Mouse (Mus musculus) midbrain, embryonic 10.5 days (tissue): ENCODE measurements around the gene Plekhh3. TPM values are rescaled to one million over a fixed set of nuclear protein-coding genes. Genes with fewer than 3 reads are reported as not detected.
"Not testable (repeated sequence)": the region's sequence is repeated elsewhere in the genome, so short reads cannot be mapped to it uniquely, and the experiment has no call there.

Source experiments
- DNase-seq: peaks from one replicate; pipeline ENCODE4 v3.0.0-alpha.2; 2017; ENCODE audit warnings: low spot score
- H3K27ac ChIP-seq: fragments of 300-500 bp; sonication (generic); replicated peaks from 2 replicates; pipeline ENCODE4 v1.5.1; 2016; ENCODE audit warnings: mild to moderate bottlenecking
- H3K27me3 ChIP-seq: fragments of 300-500 bp; sonication (generic); 2 replicates; pipeline ENCODE4 v1.6.1; 2016; ENCODE audit warnings: low read depth, mild to moderate bottlenecking; ENCODE audit not compliant: poor library complexity, severe bottlenecking
- H3K36me3 ChIP-seq: fragments of 300-500 bp; sonication (generic); 2 replicates; pipeline ENCODE4 v1.6.1; 2016; ENCODE audit warnings: mild to moderate bottlenecking, moderate library complexity
- H3K4me1 ChIP-seq: fragments of 300-500 bp; sonication (generic); 2 replicates; pipeline ENCODE4 v1.6.1; 2016
- H3K4me3 ChIP-seq: fragments of 300-500 bp; sonication (generic); 2 replicates; pipeline ENCODE4 v1.5.1; 2016; ENCODE audit warnings: mild to moderate bottlenecking, moderate library complexity
- H3K9me3 ChIP-seq: fragments of 300-500 bp; sonication (generic); replicated peaks from 2 replicates; pipeline ENCODE4 v1.6.1; 2016; ENCODE audit warnings: mild to moderate bottlenecking
- WGBS: fragments of 180-500 bp; shearing (Covaris S2); methylation state at CpG from one replicate; pipeline ENCODE4 v1.1.7; 2016; 5-methylcytosine and 5-hydroxymethylcytosine counted together
- polyA plus RNA-seq: library from polyadenylated mRNA; unstranded; fragments of >200 nt; fragmentation: Nextera tagmentation; extraction: Ambion mirVana; gene quantifications from 2 replicates; pipeline ENCODE4 v1.2.1, GENCODE M21; 2016

The Plekhh3 gene
- polyA plus RNA-seq, 1 experiment from 2014 or later, result 4.5 TPM

DNA sequence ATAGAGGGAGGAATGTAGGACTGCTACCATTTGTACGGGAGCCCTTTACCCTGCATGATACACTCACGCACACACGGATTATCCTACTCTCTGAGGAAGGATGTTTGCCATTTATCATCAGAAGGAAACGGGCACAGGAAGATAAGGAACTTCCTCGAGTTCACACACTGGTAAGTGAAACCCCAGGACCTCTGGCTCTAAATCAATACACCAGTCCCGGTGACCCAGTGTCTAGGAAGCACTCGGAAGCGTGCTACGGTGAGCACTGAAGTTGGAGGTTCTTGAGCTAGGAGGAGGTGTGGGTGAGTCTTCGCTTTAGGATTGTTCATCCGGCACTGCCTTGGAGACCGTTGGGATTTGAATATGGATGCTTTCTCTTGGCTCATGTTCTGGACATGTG, 38.1 kb downstream of the Plekhh3 start:
- H3K27me3 ChIP-seq, result no peaks in the 10 kb centered on the region
- H3K4me1 ChIP-seq, result no peaks in the 10 kb centered on the region
- no peaks in the 10 kb centered on the region for H3K36me3 ChIP-seq
- H3K4me3 ChIP-seq, result no peak overlapping the region
- H3K9me3 ChIP-seq, result peaks cover 4% of the 10 kb centered on the region; the same call in 1 of the 2 replicates
- DNase-seq, result no peak
- H3K27ac ChIP-seq, result no peak overlapping the region
- WGBS, result 88% methylated on average over 12 of the region's 12 CpGs

DNA sequence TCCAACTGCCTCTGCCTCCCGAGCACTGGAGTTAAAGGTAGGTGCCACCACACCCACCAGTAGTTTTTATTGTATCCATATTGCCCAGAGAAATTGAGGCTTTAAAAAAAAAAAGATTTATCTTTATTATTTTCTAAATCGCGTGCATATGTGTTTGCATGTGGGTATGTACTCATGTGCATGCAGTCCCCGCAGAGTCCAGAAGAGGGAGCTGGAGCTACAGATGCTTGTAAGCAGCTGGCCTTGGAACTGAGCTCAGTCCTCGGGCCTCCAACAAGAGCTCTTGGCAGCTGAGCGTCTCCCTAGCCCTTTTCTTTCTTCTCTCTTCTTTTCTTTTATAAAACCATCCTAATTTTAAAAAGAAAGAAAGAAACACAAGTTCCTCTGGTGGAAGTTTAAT, 39.5 kb downstream of the Plekhh3 start:
- Histone ChIP-seq H3K9me3 (peaks cover 11% of the 10 kb centered on the region; the same call in 1 of the 2 replicates), H3K27me3 (no peaks in the 10 kb centered on the region), H3K27ac (no peak overlapping the region), H3K4me3 (no peak overlapping the region), H3K36me3 (peaks cover 8% of the 10 kb centered on the region), H3K4me1 (no peaks in the 10 kb centered on the region)
- DNase-seq, result no peak
- WGBS, result 91% methylated on average over 6 of the region's 6 CpGs

DNA sequence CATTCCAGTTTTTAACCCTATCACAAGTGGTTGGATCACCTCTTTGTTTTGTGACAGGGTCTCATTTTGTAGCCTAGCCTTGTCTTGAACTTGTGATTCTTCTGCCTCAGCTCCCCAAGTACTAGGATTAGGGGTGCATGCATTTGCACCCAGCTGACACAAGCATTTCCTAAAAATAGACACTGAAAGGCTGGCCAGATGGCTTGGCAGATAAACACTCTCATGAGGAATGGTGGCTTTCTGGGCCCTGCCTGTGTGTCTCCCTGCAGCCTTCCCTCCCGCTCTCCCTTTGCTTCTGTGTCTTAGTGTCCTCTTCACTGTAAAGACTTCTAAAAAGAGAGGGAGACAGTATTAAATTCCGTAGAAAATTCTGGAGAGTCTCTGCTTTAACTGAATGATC, 40.0 kb downstream of the Plekhh3 start:
- 96% methylated on average over 2 of the region's 2 CpGs for WGBS
- peaks cover 14% of the 10 kb centered on the region for H3K36me3 ChIP-seq
- no peak overlapping the region for H3K27ac ChIP-seq
- no peak for DNase-seq
- no peaks in the 10 kb centered on the region for H3K4me1 ChIP-seq
- H3K27me3 ChIP-seq, result no peaks in the 10 kb centered on the region
- no peak overlapping the region for H3K4me3 ChIP-seq
- peaks cover 14% of the 10 kb centered on the region; the same call in 1 of the 2 replicates for H3K9me3 ChIP-seq

DNA sequence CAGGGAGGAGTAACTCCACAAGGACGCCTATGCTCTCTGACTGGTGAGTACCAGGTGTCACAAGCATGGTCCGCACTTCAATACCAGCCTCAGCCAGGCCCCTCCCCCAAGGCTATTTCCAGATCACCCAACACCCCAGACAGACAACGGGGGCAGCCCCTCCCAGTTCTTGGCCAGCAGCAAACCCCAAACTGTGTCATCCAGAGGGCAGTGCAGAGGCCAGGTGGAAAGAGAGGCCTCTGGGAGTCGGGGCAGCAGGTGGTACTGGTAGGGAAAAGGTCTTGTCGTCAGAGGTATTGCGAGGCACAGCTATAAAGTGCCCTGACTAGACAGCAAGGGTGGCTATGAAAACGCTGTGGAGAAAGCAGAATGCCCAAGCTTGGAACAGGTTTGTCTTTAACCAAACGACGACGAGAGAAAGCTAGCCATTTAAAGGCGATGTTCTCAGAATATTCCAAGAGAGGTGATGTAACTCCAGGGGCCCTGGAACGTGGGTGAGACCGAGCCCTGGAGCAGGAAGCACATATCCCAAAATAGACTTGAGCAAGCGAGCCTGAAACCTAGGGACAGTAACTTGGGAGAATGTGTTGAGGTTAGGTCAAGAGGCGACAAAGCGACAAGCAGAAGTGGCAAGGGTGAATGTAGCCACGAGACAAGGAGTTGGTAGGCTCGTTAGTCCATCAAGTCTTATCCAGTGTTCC, 40.9 kb downstream of the Plekhh3 start:
- Histone ChIP-seq H3K4me3 (no peak overlapping the region), H3K4me1 (no peaks in the 10 kb centered on the region), H3K27me3 (no peaks in the 10 kb centered on the region), H3K36me3 (peaks cover 23% of the 10 kb centered on the region), H3K9me3 (peaks cover 14% of the 10 kb centered on the region; the same call in 1 of the 2 replicates), H3K27ac (no peak overlapping the region)
- no peak for DNase-seq
- 58% methylated on average over 18 of the region's 18 CpGs for WGBS

DNA sequence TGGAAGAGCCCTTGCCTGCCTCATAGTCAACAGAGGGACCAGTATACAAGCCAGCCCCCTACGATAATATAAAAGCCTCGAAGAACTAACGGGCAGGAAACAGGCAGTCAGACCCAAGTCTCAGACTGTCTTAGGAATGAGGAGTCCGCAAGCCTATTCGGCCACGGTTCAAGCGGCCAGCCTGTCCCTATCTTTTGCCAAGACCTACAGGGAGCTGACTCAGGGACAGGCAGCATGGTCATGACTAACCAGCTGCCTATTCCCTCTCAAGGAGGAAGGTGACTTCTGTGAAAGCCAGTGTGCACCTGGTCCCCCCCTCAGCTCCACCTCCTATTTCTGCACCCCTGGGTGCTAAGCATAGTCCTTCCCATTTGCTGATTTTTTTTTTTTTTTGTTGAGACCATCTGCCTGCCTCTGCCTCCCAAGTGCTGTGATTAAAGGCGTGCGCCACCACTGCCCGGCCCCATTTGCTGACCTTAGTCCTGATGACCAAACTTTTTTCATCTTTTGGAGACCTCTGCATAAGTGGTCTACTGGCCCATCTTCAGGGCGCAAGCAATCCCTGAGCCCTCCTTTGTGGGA, 42.1 kb downstream of the Plekhh3 start:
- peaks cover 14% of the 10 kb centered on the region; the same call in 1 of the 2 replicates for H3K9me3 ChIP-seq
- 84% methylated on average over 11 of the region's 11 CpGs for WGBS
- H3K4me3 ChIP-seq, result no peak overlapping the region
- H3K36me3 ChIP-seq, result peaks cover 34% of the 10 kb centered on the region
- no peak for DNase-seq
- no peak overlapping the region for H3K27ac ChIP-seq
- H3K27me3 ChIP-seq, result no peaks in the 10 kb centered on the region
- H3K4me1 ChIP-seq, result no peaks in the 10 kb centered on the region

DNA sequence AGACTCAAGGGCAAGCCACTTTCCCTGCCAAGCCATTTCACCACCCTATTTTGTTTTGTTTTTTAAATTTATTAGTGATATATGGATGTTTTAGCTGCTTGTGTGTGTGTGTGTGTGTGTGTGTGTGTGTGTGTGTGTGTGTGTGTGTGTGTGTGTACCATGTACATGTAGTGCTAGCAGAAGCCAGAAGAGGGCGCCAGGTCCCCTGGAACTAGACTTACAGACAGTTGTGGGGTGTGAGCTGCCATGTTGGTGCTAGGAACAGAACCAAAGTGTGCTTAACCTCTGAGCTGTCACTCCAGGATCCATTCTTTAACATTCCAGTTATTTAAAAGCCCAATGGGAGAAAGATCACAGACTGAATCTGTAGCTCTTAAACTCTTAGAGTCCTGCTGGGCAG, 44.1 kb downstream of the Plekhh3 start:
- no peaks in the 10 kb centered on the region for H3K27me3 ChIP-seq
- no peak overlapping the region for H3K27ac ChIP-seq
- no peaks in the 10 kb centered on the region for H3K4me1 ChIP-seq
- H3K9me3 ChIP-seq, result peaks cover 14% of the 10 kb centered on the region; the same call in 1 of the 2 replicates
- H3K36me3 ChIP-seq, result peaks cover 54% of the 10 kb centered on the region
- H3K4me3 ChIP-seq, result no peak overlapping the region
- DNase-seq, result no peak
- 95% methylated on average over 1 of the region's 1 CpGs for WGBS

DNA sequence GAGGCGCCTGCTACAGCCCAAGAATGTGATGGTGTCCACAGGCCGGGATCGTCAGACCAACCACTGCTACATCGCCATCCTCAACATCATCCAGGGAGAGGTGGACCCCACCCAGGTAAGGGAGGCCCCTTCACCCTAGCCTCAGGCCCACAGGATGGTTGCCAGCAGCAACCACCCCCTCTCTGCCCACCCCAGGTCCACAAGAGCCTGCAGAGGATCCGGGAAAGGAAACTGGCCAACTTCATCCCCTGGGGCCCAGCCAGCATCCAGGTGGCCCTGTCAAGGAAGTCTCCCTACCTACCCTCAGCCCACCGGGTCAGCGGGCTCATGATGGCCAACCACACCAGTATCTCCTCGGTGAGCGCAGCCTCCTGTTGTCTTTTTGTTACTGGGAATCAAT, 46.1 kb downstream of the Plekhh3 start:
- H3K36me3 ChIP-seq, result peaks cover 62% of the 10 kb centered on the region

DNA sequence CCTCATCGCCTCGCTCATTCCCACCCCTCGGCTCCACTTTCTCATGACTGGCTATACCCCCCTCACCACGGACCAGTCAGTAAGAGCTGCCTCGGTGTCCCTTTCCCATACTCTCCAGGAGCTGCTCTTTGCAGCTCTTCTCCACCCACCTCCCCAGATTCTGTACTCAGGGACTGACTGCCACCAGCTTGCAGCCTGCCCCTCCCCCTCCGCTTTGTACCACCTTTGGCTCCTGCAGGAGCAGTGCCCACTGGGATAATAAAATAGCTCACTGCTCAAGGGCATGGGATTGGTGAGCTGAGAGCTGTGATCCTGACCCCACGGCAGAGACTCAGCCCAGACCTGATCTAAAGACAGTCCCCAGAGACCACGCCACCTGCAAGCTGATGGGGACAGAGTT, 46.7 kb downstream of the Plekhh3 start:
- Histone ChIP-seq H3K4me1 (peaks cover 15% of the 10 kb centered on the region), H3K36me3 (peaks cover 62% of the 10 kb centered on the region), H3K9me3 (peaks cover 10% of the 10 kb centered on the region; the same call in 1 of the 2 replicates)
- DNase-seq, H3K27me3 ChIP-seq, H3K27ac ChIP-seq, H3K4me3 ChIP-seq: not testable (repeated sequence)
- 98% methylated on average over 8 of the region's 8 CpGs for WGBS

More for the DNA sequence above, 46.1 kb downstream of the Plekhh3 start:
- Histone ChIP-seq H3K4me1 (peaks cover 15% of the 10 kb centered on the region), H3K9me3 (peaks cover 10% of the 10 kb centered on the region; the same call in 1 of the 2 replicates)
- not testable (repeated sequence) for H3K4me3 ChIP-seq, H3K27me3 ChIP-seq, H3K27ac ChIP-seq, DNase-seq
- WGBS, result 94% methylated on average over 9 of the region's 9 CpGs

DNA sequence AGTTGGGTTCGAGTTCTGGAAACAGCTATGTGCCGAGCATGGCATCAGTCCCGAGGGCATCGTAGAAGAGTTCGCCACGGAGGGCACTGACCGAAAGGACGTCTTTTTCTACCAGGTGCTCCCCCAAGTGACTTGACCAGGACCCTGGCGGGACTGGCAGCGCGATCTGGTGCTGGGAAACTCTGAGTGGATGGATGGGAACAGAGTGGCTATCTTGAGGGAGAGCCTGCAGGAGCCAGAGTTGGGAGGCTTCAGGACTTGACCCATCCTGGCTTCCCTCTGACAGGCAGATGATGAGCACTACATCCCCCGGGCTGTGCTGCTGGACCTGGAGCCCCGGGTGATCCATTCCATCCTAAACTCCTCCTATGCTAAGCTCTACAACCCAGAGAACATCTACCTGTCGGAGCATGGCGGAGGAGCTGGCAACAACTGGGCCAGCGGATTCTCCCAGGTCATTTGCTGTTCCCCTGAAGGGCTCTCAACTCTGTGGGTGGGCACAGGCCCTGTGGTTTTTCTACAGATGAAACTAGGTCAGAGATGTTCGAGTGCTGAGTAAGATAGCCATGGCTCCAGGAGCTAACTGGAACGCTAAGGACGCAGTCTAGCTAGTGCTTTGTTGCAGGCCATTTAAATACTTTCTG, 50.5 kb downstream of the Plekhh3 start:
- DNase-seq, result no peak
- peak overlapping the region; percentile 95 for H3K27ac ChIP-seq
- H3K27me3 ChIP-seq, result no peaks in the 10 kb centered on the region
- WGBS, result 31% methylated on average over 19 of the region's 19 CpGs
- H3K36me3 ChIP-seq, result peaks cover 56% of the 10 kb centered on the region
- H3K4me3 ChIP-seq, result peak overlapping the region; percentile 96
- H3K9me3 ChIP-seq, result no peaks in the 10 kb centered on the region
- H3K4me1 ChIP-seq, result peaks cover 38% of the 10 kb centered on the region

DNA sequence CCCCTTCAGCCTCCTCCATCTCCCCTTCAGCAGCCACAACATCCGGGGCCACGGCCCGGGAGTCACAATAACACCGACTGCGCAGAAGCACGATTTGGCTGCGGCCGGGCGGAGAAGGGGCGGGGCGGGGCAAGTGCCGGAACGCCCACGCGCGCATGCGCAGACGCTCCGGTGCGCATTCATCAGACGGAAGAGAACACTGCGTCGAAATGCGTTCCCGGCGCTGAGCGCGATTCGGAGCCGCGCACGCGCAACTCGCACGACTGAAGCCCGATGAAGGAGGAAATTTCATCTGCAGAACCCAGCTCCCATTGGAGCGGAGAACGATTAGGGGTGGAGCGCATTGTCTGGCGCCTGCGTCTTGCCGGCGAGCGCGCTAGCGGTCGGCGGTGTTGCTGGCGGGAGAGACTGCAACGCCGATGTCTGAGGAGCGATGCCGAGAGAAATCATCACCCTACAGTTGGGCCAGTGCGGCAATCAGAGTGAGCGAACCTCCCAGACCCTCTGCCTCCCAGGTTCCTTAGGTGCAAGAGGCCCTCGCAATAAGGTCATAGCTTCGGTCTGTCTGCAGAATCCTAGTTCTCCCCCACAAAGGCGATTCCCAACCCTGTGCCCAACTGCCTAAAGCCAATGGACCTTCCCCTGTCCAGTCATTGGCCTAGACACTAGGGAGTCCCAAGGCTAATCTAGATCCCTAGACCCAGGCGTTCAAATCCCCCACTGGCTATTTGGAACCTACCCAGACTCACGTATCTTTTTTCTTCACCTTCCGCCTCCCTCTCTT, 51.2 kb downstream of the Plekhh3 start, which contains the start of the genes Retreg3 and Tubg1:
Retreg3 (minus strand) TSS at position 133 of the 784 bp plus-strand sequence.
Tubg1 (plus strand) TSS at position 178 of the 784 bp plus-strand sequence.
- H3K27me3 ChIP-seq, result no peaks in the 10 kb centered on the region
- H3K36me3 ChIP-seq, result peaks cover 50% of the 10 kb centered on the region
- DNase-seq, result peak; percentile 100
- peaks cover 40% of the 10 kb centered on the region for H3K4me1 ChIP-seq
- WGBS, result under 1% methylated on average over 61 of the region's 61 CpGs
- peak within 1 kb of the TSS; percentile 96 for H3K4me3 ChIP-seq
- peak within 1 kb of the TSS; percentile 95 for H3K27ac ChIP-seq
- H3K9me3 ChIP-seq, result no peaks in the 10 kb centered on the region

DNA sequence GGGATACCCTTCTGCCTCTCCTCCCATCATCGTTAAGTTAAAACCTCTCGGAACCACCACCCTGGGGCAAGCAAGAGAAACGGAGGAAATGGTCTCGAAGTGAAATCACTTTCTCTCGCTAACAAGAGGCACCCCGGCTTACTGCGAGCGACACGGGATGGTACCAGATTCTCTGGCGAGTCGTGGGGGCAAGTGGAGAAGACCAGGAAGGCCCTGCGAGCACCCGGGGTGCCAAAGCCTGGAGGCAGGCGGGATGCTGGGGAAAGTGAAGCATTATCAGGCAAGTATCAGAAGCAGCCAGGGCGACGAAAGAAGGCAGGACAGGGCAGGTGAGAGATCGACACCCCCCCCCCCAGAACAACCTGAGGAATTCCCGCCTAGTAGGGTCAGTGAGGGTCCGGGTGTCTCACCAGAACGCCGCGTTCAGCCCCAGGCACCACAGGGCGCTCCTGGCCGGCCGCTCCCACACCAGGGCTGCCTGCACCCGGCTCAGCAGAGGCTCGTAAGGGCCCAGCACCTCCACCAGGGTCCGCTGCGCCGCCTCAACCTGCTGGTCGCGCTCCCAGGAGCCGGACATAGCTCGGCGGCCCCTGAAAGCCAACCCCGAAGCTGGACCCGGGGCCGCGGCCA, 51.9 kb downstream of the Plekhh3 start:
- Histone ChIP-seq H3K27ac (peak overlapping the region; percentile 95), H3K36me3 (peaks cover 43% of the 10 kb centered on the region), H3K9me3 (no peaks in the 10 kb centered on the region), H3K27me3 (no peaks in the 10 kb centered on the region), H3K4me3 (peak overlapping the region; percentile 96), H3K4me1 (peaks cover 40% of the 10 kb centered on the region)
- WGBS, result 1% methylated on average over 39 of the region's 39 CpGs
- no peak for DNase-seq

DNA sequence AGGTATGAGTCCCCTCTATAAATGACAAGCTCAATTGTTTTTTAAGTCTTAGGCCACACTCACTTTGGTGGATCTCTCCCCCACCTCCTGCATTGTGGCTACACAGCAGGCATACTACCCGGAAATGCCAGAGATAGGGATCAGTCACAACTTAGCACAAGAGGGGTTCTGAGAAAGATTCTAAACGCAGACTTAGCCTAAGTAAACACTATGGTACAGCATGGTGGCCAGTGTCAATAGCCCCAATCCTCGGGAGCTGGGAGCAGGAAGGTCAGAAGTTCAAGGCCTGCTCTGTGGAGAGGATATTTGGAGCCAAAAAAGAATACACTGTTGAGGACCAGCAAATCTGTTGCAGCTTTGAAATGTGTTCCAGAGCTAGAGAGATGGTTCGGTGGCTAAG, 53.0 kb downstream of the Plekhh3 start:
- Histone ChIP-seq H3K27me3 (no peaks in the 10 kb centered on the region), H3K9me3 (no peaks in the 10 kb centered on the region), H3K36me3 (peaks cover 38% of the 10 kb centered on the region), H3K27ac (no peak overlapping the region), H3K4me3 (peak overlapping the region; percentile 96), H3K4me1 (peaks cover 40% of the 10 kb centered on the region)
- WGBS, result 57% methylated on average over 4 of the region's 4 CpGs
- DNase-seq, result no peak
